Mouse (Mus musculus) spleen, adult 2 months (tissue): ENCODE measurements around the gene Gm3020. TPM values are rescaled to one million over a fixed set of nuclear protein-coding genes. Genes with fewer than 3 reads are reported as not detected.
"Not testable (repeated sequence)": the region's sequence is repeated elsewhere in the genome, so short reads cannot be mapped to it uniquely, and the experiment has no call there.

ENCODE experiments used
- DNase-seq, 2 experiments: peaks; one replicate each; pipeline versions ENCODE4 v3.0.0 to v3.0.0-alpha.2; 2012 to 2021; ENCODE audit warnings: low spot score in 2 of 2, low read depth in 1 of 2
- H3K27ac ChIP-seq: fragments of 200-500 bp; 2 replicates; pipeline ENCODE4 v1.5.1; 2012; ENCODE audit warnings: low read length, inconsistent platforms; ENCODE audit not compliant: insufficient read depth
- H3K27me3 ChIP-seq: fragments of 200-500 bp; 2 replicates; pipeline ENCODE4 v1.6.1; 2012; ENCODE audit warnings: mild to moderate bottlenecking, moderate library complexity, low read length, inconsistent platforms; ENCODE audit not compliant: control insufficient read depth, insufficient read depth
- H3K36me3 ChIP-seq: fragments of 200-500 bp; 2 replicates; pipeline ENCODE4 v1.6.1; 2012; ENCODE audit warnings: mild to moderate bottlenecking, low read length, inconsistent platforms; ENCODE audit not compliant: control insufficient read depth, insufficient read depth
- H3K4me1 ChIP-seq: fragments of 200-500 bp; 2 replicates; pipeline ENCODE4 v1.6.1; 2011; ENCODE audit warnings: inconsistent platforms; ENCODE audit not compliant: control insufficient read depth, insufficient read depth, insufficient read length
- H3K4me3 ChIP-seq: fragments of 200-500 bp; 2 replicates; pipeline ENCODE4 v1.5.1; 2011; ENCODE audit warnings: mild to moderate bottlenecking, inconsistent platforms; ENCODE audit not compliant: insufficient read depth, insufficient read length; ENCODE audit errors: extremely low read depth
- WGBS: fragments of 180-500 bp; shearing (Covaris S2); methylation state at CpG from one replicate; pipeline ENCODE4 v1.1.7; 2018; 5-methylcytosine and 5-hydroxymethylcytosine counted together
- polyA plus RNA-seq: library from polyadenylated mRNA; depleted of rRNA; stranded (reverse); fragments of >200 nt; gene quantifications from 2 replicates; pipeline ENCODE4 v1.2.3, GENCODE M21; 2012; rRNA removed

Gm3020 gene
- not detected in 2 replicates for polyA plus RNA-seq

- not testable (repeated sequence) for H3K27me3 ChIP-seq, H3K4me1 ChIP-seq, H3K4me3 ChIP-seq, H3K27ac ChIP-seq, DNase-seq, H3K36me3 ChIP-seq
- no CpG with 5 or more reads among the region's 32 CpGs for WGBS
These were observed at the start of gene Gm3020 for GRCm38 (mm10) chr14:3651730-3652129. Gene Gm3020 (plus strand): TSS chr14:3652030.

DNA sequence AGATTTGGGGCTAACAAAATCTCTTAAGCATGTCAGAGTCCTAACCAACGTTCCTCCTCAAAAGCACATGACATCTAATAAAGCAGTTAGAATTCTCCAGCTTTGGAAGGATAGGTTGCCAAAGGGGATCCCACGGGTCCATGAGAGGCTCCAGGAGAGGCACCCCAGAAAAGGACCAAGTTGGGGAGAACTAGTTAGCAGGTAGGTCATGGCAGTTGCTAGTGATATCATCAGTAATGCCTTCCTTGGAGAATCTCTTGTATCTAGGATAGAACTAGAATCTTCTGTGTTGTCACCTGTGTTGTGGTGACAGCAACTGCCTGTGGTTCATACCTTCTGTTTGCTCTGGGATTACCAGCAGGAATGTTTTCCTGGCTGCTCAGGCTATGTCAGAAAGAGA is 17.6 kb upstream of the Gm3020 start, which contains the start of gene Gm3012:
Gene Gm3012 (plus strand): TSS at position 301 of the 400 bp plus-strand sequence.
- not testable (repeated sequence) for DNase-seq, H3K4me1 ChIP-seq, H3K4me3 ChIP-seq, H3K27ac ChIP-seq, H3K27me3 ChIP-seq, H3K36me3 ChIP-seq
- no CpG with 5 or more reads among the region's 2 CpGs for WGBS

GRCm38 (mm10) chr14:3688483-3688882 is 36.7 kb downstream of the Gm3020 start, which contains the start of gene Gm3043:
Gene Gm3043 (plus strand): TSS chr14:3688783.
- no CpG with 5 or more reads among the region's 3 CpGs for WGBS
- not testable (repeated sequence) for DNase-seq, H3K27me3 ChIP-seq, H3K4me3 ChIP-seq, H3K27ac ChIP-seq, H3K36me3 ChIP-seq, H3K4me1 ChIP-seq

Other genes starting within 250 kb of the Gm3020 start
- not detected in 2 replicates for gene Gm10409, start 239.4 kb upstream of the Gm3020 start, polyA plus RNA-seq
- not detected in 2 replicates for gene Gm3005, start 223.9 kb upstream of the Gm3020 start, polyA plus RNA-seq
- not detected in 2 replicates for gene Gm10408, start 202.7 kb upstream of the Gm3020 start, polyA plus RNA-seq
- gene Gm3012, start 17.5 kb upstream of the Gm3020 start, polyA plus RNA-seq, result not detected in 2 replicates
- gene Gm3043, start 36.8 kb downstream of the Gm3020 start, polyA plus RNA-seq, result not detected in 2 replicates
- gene Gm3002, start 158.0 kb downstream of the Gm3020 start, polyA plus RNA-seq, result 0.04 and 0.11 TPM in 2 replicates
- not detected in 2 replicates for gene Gm3033, start 194.2 kb downstream of the Gm3020 start, polyA plus RNA-seq
- not detected in 2 replicates for gene Gm2916, start 232.1 kb downstream of the Gm3020 start, polyA plus RNA-seq